Mouse (Mus musculus) MN1 (cell line): ENCODE measurements at regions not wholly inside any gene's neighbourhood (a gene's known extent, or its start where the extent isn't known, plus 50 kb on each side); places are given as distances from the start of the nearest gene placed in this dataset.
"Not testable (repeated sequence)": the region's sequence is repeated elsewhere in the genome, so short reads cannot be mapped to it uniquely, and the experiment has no call there.

Experiments
- DNase-seq: peaks from one replicate; pipeline ENCODE4 v3.0.0-alpha.2; 2016; ENCODE audit warnings: low spot score

DNA sequence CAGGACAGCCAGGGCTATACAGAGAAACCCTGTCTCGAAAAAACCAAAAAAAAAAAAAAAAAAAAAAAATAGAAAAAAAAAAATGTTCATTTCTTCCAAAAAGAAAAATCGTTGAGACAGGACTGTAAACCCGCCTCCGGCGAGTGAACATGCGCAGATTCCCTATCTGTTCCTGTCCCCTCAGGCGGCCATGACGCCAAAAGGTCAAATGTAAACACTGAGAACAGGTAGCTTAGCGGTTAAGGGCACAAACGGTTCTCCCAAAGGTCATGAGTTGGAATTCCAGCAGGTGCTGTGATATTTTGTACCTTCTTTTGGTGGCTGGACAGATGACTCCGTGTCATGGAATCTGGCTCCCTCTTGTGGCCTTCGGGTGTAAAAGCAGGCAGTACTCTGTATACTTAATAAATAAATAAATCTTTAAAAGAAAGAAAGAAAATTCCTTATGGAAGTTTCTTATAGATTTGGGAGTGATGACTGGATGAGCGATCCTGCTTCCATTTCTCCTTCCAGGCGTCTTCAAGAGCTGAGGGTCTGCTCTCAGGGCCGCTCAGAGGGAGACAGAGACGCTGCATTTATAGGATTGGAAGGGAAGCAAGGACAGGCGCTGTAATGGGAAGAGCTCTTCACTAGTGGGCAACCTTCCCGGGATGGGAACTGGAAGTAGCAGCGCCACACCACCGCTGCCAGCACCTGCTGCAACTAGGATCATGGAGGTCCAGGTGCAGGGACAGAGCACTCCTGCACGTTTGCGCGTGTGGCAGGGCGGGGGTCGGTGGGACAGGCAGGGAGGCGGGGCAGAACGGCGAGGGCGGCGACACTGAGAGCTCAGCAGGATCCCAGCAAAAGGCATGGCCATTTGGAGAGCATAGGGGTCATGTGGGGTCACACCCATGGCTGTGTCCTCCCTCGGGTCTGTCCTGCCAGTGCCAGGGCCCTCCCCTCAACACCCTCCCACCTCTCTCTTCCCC, 189.2 kb upstream of the Gm10767 start:
- DNase-seq = peak; percentile 6

DNA sequence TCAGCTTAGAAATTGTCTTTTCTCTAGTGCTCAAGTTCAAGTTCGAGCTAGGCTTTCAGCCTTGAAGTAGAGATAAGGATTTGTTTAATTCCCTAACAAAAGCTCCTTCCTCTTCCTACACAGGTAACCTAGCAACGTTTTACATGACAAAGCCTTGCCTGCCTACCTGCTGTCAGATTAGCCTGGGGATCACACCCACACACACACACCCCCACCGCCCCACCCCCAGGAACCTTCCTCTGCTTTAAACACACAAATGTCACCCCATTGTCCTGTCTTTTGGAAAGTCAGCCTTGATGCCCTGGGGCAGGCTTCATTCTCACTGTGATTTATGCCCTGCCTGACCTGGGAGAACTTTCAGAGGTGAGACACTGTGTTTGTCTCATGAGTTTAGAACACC, 193.7 kb upstream of the Gm10767 start:
- peak; percentile 1 for DNase-seq

- peak; percentile 6 for DNase-seq
These were observed 206.7 kb upstream of the Gm10767 start for GRCm38 (mm10) chr13:66697983-66698535.

GRCm38 (mm10) chr13:66680766-66681165, 223.9 kb upstream of the Gm10767 start:
- not testable (repeated sequence) for DNase-seq

- DNase-seq = not testable (repeated sequence)
These were observed 201.3 kb upstream of the 2410141K09Rik start for GRCm38 (mm10) chr13:66642245-66642644.

GRCm38 (mm10) chr13:66625761-66626160, 184.8 kb upstream of the 2410141K09Rik start:
- DNase-seq = not testable (repeated sequence)

GRCm38 (mm10) chr13:66586041-66586440, 145.1 kb upstream of the 2410141K09Rik start:
- DNase-seq = not testable (repeated sequence)

DNA sequence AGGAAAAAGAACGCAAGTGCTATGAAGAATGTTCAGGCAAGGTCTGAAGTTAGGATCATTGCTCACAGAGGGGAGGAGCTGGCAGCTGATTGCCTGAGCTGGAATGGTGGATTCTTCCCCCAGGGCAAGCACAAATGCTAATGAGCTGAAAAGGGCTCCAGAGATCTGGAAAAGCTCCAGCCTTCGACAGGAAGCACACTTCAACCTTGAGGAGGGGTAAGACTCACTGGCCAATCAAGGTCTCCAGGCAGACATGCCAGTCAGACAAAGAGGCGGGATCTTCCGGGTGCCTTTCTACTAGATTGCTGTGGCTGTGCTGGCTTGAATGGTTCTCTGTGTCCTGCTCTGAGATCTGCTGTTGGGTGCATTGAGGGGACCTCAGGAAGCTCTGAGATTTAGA, 122.7 kb upstream of the 2410141K09Rik start:
- not testable (repeated sequence) for DNase-seq

DNA sequence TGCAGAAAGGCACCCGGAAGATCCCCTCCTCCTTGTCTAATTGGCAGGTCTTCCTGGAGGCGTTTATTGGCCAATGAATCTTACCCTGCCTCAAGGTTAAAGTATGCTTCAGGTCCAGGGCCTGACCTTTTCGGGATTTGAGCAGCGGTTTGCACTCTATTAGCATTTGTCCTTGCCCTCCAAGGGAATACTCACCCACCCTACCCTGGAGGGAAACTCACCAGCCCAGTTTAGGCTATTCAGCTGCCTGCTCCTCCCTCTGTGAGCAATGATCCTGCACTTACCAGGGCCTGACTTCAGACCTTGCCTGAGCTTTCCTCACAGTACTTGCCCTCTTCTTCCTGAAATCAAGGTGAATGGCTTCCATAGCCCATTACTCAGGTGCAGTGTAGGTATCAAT, 115.5 kb upstream of the 2410141K09Rik start:
- DNase-seq = not testable (repeated sequence)

- DNase-seq = not testable (repeated sequence)
These were observed 107.0 kb upstream of the 2410141K09Rik start for GRCm38 (mm10) chr13:66547951-66548350.

DNA sequence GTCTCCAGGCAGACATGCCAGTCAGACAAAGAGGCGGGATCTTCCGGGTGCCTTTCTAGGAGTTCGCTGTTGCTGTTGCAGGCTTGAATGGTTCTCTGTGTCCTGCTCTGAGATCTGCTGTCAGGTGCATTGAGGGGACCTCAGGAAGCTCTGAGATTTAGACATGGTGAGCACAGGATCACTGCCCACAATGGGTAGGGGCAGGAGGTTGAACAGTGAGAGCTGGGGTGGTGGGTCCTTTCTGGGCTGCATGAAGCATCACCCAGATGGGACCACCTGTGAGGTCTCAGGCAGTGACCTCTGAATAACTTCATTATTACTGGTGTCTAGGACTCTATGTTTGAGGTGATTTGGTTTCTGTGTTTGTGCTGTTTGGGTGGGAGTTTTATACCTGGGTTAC, 78.7 kb upstream of the 2410141K09Rik start:
- DNase-seq = not testable (repeated sequence)
